In the genomic region with DNA sequence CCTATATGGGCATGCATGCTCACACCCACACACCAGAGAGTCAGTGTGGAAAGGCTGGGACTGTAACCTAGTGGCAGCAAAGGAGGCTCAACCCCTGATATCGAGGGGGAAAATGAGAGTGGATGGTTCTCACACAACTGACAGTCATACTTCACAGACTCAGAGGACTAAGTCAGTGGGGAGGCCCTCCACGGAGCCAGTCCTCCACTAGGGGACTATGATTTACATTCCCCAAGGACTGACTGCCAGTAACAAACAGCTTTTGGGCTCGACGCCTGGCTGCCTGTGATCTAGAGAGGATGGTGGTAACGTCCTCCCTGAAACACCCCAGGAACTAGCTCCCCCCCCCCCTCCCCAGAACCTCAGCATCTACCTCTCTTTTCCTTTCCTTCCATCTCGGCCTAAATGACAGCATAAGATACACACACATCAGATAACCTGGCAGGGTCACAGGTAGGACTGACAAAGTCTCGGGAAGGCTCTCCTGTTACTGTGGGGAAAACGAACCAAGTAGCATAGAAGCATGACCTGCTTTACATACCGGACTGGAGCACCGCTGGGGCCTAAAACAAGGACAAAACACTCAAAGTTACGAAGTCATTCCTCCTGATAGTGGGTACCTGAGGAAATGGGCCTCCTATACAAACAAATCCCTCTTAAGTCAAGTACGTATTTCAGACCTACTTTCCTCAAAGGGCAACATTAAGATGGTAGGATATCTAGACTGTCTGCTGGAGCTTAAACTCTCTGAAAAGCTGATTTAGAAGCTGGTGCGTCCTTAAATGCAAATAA, we compare ENCODE assay signal across 8 mouse cellular contexts. TPM values are rescaled to one million over a fixed set of nuclear protein-coding genes. Genes with fewer than 3 reads are reported as not detected.
A peak's percentile ranks its signal among the peaks of the same experiment; 100 is the strongest.
DNase-seq lines count a peak whose midpoint lies in the region; ATAC-seq lines count a peak whose summit lies in the region.

No protein-coding gene starts in this region.

- peak overlapping the region; percentile 84 for H3K4me2 ChIP-seq in liver, embryonic 13.5 days
- H3K4me2 ChIP-seq in neural tube, embryonic 15.5 days = peak overlapping the region; percentile 85

- peak overlapping the region; percentile 84; the same call in 1 of the 2 replicates for H3K27ac ChIP-seq in embryonic facial prominence, embryonic 10.5 days (replicated peaks)
- H3K27ac ChIP-seq in hindbrain, embryonic 10.5 days = peak overlapping the region; percentile 87; the same call in 1 of the 2 replicates
- H3K27ac ChIP-seq in liver, embryonic 13.5 days = no peak overlapping the region
- peak overlapping the region; percentile 78 for H3K27ac ChIP-seq in neural tube, embryonic 15.5 days (replicated peaks)

- ATAC-seq in liver, embryonic 13.5 days (ENCODE audit: low read depth) = no peak
- no peak for ATAC-seq in neural tube, embryonic 15.5 days (ENCODE audit: low FRiP score)

- H3K4me3 ChIP-seq in embryonic facial prominence, embryonic 10.5 days = peak overlapping the region; percentile 72
- peak overlapping the region; percentile 68 for H3K4me3 ChIP-seq in hindbrain, embryonic 10.5 days
- H3K4me3 ChIP-seq in liver, embryonic 13.5 days (replicated peaks) = peak overlapping the region; percentile 67
- peak overlapping the region; percentile 73 for H3K4me3 ChIP-seq in neural tube, embryonic 15.5 days (replicated peaks)

- H3K9ac ChIP-seq in liver, embryonic 13.5 days = peak overlapping the region; percentile 75
- H3K9ac ChIP-seq in neural tube, embryonic 15.5 days (replicated peaks) = peak overlapping the region; percentile 74

- no peaks in the 10 kb centered on the region for H3K36me3 ChIP-seq in embryonic facial prominence, embryonic 10.5 days (replicated peaks)
- no peaks in the 10 kb centered on the region for H3K36me3 ChIP-seq in hindbrain, embryonic 10.5 days
- H3K36me3 ChIP-seq in liver, embryonic 13.5 days = no peaks in the 10 kb centered on the region
- no peaks in the 10 kb centered on the region for H3K36me3 ChIP-seq in neural tube, embryonic 15.5 days

- H3K27me3 ChIP-seq in embryonic facial prominence, embryonic 10.5 days (replicated peaks; ENCODE audit: low read depth, poor library complexity, severe bottlenecking) = no peaks in the 10 kb centered on the region
- H3K27me3 ChIP-seq in hindbrain, embryonic 10.5 days (ENCODE audit: insufficient read depth, poor library complexity, severe bottlenecking) = no peaks in the 10 kb centered on the region
- H3K27me3 ChIP-seq in liver, embryonic 13.5 days = no peaks in the 10 kb centered on the region
- H3K27me3 ChIP-seq in neural tube, embryonic 15.5 days (replicated peaks) = no peaks in the 10 kb centered on the region

- H3K4me1 ChIP-seq in embryonic facial prominence, embryonic 10.5 days = peaks cover 22% of the 10 kb centered on the region
- H3K4me1 ChIP-seq in hindbrain, embryonic 10.5 days (replicated peaks) = peaks cover 20% of the 10 kb centered on the region
- H3K4me1 ChIP-seq in liver, embryonic 13.5 days (replicated peaks) = peaks cover 27% of the 10 kb centered on the region
- H3K4me1 ChIP-seq in neural tube, embryonic 15.5 days = peaks cover 24% of the 10 kb centered on the region

- 54% methylated on average over 13 of the region's 13 CpGs for WGBS in embryonic facial prominence, embryonic 10.5 days
- WGBS in hindbrain, embryonic 10.5 days = 60% methylated on average over 13 of the region's 13 CpGs
- 47% methylated on average over 13 of the region's 13 CpGs for WGBS in liver, embryonic 13.5 days (ENCODE audit: insufficient replicate concordance)
- 44% methylated on average over 13 of the region's 13 CpGs for WGBS in neural tube, embryonic 15.5 days

- DNase-seq in cerebellum, adult 8-10 months = peak; percentile 27
- DNase-seq in cerebellum, postnatal 36 days = no peak
- DNase-seq in B cell, adult 2 months = peak; percentile 41 to 48
- DNase-seq in embryonic facial prominence, embryonic 10.5 days (ENCODE audit: low spot score) = no peak
- no peak for DNase-seq in hindbrain, embryonic 10.5 days (ENCODE audit: low spot score)
- DNase-seq in liver, embryonic 13.5 days = no peak
- no peak for DNase-seq in frontal cortex, postnatal 10 days (ENCODE audit: low spot score in 2 of 2)

- H3K9me3 ChIP-seq in embryonic facial prominence, embryonic 10.5 days = no peaks in the 10 kb centered on the region
- no peaks in the 10 kb centered on the region for H3K9me3 ChIP-seq in hindbrain, embryonic 10.5 days
- H3K9me3 ChIP-seq in liver, embryonic 13.5 days (replicated peaks) = no peaks in the 10 kb centered on the region
- H3K9me3 ChIP-seq in neural tube, embryonic 15.5 days (replicated peaks) = no peaks in the 10 kb centered on the region

RNA-seq across cellular contexts. Expression of gene Elmod3, which starts 0.9 kb away (rescaled TPM):
- 13.9 and 14.8 TPM in 2 replicates for polyA plus RNA-seq in embryonic facial prominence, embryonic 10.5 days (2016; fragmentation: Nextera tagmentation; extraction: Ambion mirVana)
- 13.7 and 15.7 TPM in 2 replicates for polyA plus RNA-seq in hindbrain, embryonic 10.5 days (2016; fragmentation: Nextera tagmentation; extraction: Ambion mirVana)
- polyA plus RNA-seq in liver, embryonic 13.5 days (2015; fragmentation: Nextera tagmentation; extraction: Ambion mirVana) = 5.1 and 6.1 TPM in 2 replicates
- polyA plus RNA-seq in neural tube, embryonic 15.5 days (2015; fragmentation: Nextera tagmentation; extraction: Ambion mirVana) = 14.3 and 16.6 TPM in 2 replicates

RNA-seq across cellular contexts. Expression of gene Retsat, which starts 1.0 kb away (rescaled TPM):
- 8.6 and 8.9 TPM in 2 replicates for polyA plus RNA-seq in embryonic facial prominence, embryonic 10.5 days (2016; fragmentation: Nextera tagmentation; extraction: Ambion mirVana)
- 7.7 and 8.5 TPM in 2 replicates for polyA plus RNA-seq in hindbrain, embryonic 10.5 days (2016; fragmentation: Nextera tagmentation; extraction: Ambion mirVana)
- polyA plus RNA-seq in liver, embryonic 13.5 days (2015; fragmentation: Nextera tagmentation; extraction: Ambion mirVana) = 13.2 and 14.6 TPM in 2 replicates
- 4.9 and 8.2 TPM in 2 replicates for polyA plus RNA-seq in neural tube, embryonic 15.5 days (2015; fragmentation: Nextera tagmentation; extraction: Ambion mirVana)

RNA-seq across cellular contexts. Expression of gene Tgoln1, which starts 19.5 kb away (rescaled TPM):
- polyA plus RNA-seq in embryonic facial prominence, embryonic 10.5 days (2016; fragmentation: Nextera tagmentation; extraction: Ambion mirVana) = 26.2 and 27.9 TPM in 2 replicates
- 32.7 and 34.7 TPM in 2 replicates for polyA plus RNA-seq in hindbrain, embryonic 10.5 days (2016; fragmentation: Nextera tagmentation; extraction: Ambion mirVana)
- polyA plus RNA-seq in liver, embryonic 13.5 days (2015; fragmentation: Nextera tagmentation; extraction: Ambion mirVana) = 13.6 and 18.2 TPM in 2 replicates
- 36.3 and 38.0 TPM in 2 replicates for polyA plus RNA-seq in neural tube, embryonic 15.5 days (2015; fragmentation: Nextera tagmentation; extraction: Ambion mirVana)

RNA-seq across cellular contexts. Expression of gene Capg, which starts 53.1 kb away (rescaled TPM):
- 14.8 and 16.0 TPM in 2 replicates for polyA plus RNA-seq in embryonic facial prominence, embryonic 10.5 days (2016; fragmentation: Nextera tagmentation; extraction: Ambion mirVana)
- polyA plus RNA-seq in hindbrain, embryonic 10.5 days (2016; fragmentation: Nextera tagmentation; extraction: Ambion mirVana) = 13.4 and 14.1 TPM in 2 replicates
- 13.9 and 15.2 TPM in 2 replicates for polyA plus RNA-seq in liver, embryonic 13.5 days (2015; fragmentation: Nextera tagmentation; extraction: Ambion mirVana)
- polyA plus RNA-seq in neural tube, embryonic 15.5 days (2015; fragmentation: Nextera tagmentation; extraction: Ambion mirVana) = 8.4 and 23.4 TPM in 2 replicates

Comparison
In these comparisons a context has a peak if more than half of its experiments do, and no peak if none do; other contexts are left out.
1. DNase-seq: peak in cerebellum, adult 8-10 months (single experiment) and B cell, adult 2 months (2 of 2); none in cerebellum, postnatal 36 days (0 of 2), embryonic facial prominence, embryonic 10.5 days (single experiment), hindbrain, embryonic 10.5 days (single experiment), liver, embryonic 13.5 days (single experiment) and frontal cortex, postnatal 10 days (0 of 2).
2. Peak in every context shown above with its lines, with median percentiles within 50 percentile points of each other: H3K4me3 ChIP-seq.